Mouse (Mus musculus) small intestine, adult 2 months (tissue): ENCODE measurements around the gene Lcn12.

Experiments used
- CTCF ChIP-seq: fragments of 200-500 bp; IDR thresholded peaks from 2 replicates; pipeline ENCODE4 v1.5.1; 2012; ENCODE audit warnings: low read depth, mild to moderate bottlenecking, control low read depth, inconsistent platforms, low read length, moderate library complexity, mixed read lengths; ENCODE audit not compliant: insufficient replicate concordance, insufficient read length; ENCODE audit errors: extremely low read depth
- POLR2A ChIP-seq: fragments of 200-500 bp; IDR thresholded peaks from 2 replicates; pipeline ENCODE4 v1.6.1; 2012; ENCODE audit warnings: low read depth, mild to moderate bottlenecking, control low read depth, inconsistent platforms, low read length, moderate library complexity

- TF ChIP-seq CTCF (no peak), POLR2A (no peak)
Observed at GRCm38 (mm10) chr2:25479551-25480311, 14.0 kb downstream of the Lcn12 start.
